Mouse (Mus musculus) spleen, embryonic (tissue): ENCODE data around the gene Naa11.

Source experiments
- CTCF ChIA-PET: fragments of 350-600 bp; sonication (Branson Sonifier 250); formaldehyde crosslinking; loops from one replicate; lab custom pipeline; 2022; lab: Charles Lee

Gene Naa11

GRCm38 (mm10) chr5:97345732-97346253 is 46.4 kb downstream of the Naa11 start:
- CTCF ChIA-PET, result interaction anchor here (0.6 kb wide), 1 partner anchor 22 kb away, joined by 7 read pairs; no protein-coding TSS in a partner anchor

- CTCF ChIA-PET, result no interaction called here
These were observed 47.0 kb downstream of the Naa11 start for GRCm38 (mm10) chr5:97345129-97345528.

GRCm38 (mm10) chr5:97344144-97344543 is 48.0 kb downstream of the Naa11 start:
- CTCF ChIA-PET, result no interaction called here

- CTCF ChIA-PET, result no interaction called here
These were observed 57.4 kb downstream of the Naa11 start for GRCm38 (mm10) chr5:97334794-97335193.
